Mouse (Mus musculus): ENCODE measurements around the gene Astn2.
A peak's percentile ranks its signal among the peaks of the same experiment; 100 is the strongest.

Astn2 gene

DNA sequence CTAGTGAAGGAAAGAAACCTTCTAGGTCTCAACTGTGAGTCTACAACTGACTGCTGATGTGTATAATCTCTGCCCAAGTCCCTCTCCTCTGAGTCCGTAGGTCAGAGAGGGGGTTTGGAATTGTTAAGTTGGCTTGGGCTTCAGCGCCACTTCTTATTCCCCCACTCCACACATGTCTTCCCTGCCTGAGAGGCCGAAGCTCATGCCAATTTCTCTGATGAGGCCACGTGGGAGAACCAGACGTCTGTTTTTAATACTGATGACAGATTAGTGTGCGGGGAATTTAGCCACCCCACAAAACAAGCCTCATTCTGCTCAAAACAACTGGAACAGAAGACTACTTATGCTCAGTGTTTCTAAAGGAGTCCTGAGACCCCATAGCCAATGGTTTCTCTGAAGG, 872.8 kb downstream of the Astn2 start:
- DNase-seq (ENCODE audit: low spot score): no peak

DNA sequence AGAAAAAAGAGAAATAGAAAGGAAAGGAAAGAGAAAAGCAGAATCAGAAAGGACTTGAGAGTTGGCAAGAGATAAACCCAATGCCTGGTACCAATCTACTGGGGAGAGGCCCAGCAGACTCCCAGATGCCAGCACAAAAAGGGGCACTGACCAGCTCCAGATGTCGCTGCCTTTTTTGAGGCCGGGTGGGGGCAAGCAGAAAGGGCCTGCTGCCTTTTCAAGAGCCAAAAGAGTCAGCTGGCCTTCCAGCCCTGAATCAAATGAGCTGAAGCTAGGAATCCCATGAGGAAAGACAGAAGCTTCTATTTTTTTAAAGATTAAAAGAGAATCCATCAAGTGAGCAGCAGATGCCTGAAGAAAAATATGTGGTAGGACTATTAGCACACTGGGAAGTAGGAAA, 873.5 kb downstream of the Astn2 start:
- DNase-seq (ENCODE audit: low spot score): no peak

DNA sequence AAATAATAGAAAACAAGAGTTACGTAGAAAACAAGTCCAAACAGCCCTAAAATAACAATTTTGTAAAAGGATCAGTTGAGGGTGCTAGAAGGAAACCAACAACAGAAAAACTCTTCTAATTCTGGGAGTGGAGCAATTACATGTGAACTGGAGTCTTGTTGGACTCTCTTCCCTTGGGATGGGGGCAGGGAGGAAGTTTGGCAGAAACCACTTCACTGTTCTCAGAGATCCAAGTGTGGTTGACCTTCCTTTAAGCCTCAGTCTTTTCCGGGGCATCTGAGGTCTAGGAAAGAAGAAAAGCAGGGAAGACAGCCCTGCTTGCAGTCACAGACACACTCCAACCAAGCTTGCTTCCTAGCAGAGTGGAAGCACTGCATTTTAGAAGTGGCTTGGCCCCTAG, 896.3 kb downstream of the Astn2 start:
- peak; percentile 6 for DNase-seq (ENCODE audit: low spot score)

DNA sequence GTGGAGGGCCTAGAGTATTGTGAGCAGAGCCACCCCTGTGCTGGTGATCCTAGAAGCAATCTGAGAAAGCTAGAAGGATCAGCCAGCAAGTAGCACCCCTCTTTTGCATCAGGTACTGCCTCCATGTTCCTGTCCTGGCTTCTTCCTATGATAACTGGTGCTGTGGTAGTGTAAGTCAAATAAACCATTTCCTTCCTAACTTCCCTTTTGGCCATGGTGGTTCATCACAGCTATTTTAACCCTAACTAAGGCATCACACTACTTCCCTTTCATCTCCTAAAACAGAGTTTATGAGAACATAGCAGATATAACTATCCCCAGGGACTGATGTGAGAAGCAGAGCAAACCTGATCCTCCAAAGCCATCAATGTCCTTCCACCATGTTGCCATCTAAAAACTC, 897.5 kb downstream of the Astn2 start:
- no peak for DNase-seq (ENCODE audit: low spot score)

DNA sequence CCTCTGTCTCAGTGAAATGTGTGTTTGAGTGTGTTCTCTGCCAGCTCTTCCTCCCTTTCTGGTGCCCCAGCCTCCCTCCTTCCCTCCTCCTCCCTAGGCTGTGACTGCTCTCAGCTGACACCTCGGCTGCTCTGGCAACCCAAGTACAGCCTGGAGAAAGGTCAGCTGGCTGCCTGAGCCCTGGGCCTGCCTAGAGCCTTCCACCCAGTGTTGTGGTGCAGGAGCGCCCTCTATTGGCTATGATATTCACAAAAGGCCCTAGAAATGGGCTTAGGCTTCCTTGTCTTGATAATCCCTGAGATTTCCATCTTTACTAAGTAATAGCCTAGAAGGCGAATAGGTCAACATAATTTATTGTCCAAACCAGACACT, 908.0 kb downstream of the Astn2 start:
- DNase-seq (ENCODE audit: low spot score): peak; percentile 78

DNA sequence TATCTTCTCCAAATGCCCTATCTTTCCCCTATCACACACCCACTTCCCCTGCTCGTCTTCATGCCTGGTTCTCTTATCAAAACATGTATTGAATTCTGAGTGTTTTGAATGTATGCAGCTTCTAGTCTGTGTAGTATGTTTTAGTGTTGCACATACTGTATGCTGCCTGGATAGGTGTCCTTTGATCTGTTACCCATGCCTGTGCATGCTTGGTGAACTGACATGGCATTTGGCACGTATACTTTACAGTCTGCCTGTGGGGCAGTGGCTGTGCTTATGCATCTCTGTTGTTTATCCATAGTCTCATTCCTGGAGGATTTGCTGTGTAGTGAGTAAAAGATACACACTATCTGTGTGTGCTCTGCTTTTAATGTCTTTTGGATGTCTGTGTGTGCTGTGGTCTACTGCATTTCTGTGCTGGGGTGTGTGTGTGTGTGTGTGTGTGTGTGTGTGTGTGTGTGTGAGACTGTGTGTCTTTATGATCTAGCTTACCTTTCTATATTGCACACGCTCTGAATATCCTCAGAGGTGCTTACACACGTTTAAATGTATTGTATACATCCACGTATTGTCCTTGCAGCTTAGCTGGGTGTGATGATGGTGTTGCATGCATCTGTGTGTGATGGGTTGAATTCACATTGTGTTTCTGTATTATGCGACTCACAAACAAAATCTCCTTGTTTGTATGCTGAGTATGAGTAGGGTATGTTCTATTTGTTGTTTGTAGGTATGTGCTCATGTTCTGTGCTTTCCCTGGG, 908.5 kb downstream of the Astn2 start:
- DNase-seq (ENCODE audit: low spot score): no peak

DNA sequence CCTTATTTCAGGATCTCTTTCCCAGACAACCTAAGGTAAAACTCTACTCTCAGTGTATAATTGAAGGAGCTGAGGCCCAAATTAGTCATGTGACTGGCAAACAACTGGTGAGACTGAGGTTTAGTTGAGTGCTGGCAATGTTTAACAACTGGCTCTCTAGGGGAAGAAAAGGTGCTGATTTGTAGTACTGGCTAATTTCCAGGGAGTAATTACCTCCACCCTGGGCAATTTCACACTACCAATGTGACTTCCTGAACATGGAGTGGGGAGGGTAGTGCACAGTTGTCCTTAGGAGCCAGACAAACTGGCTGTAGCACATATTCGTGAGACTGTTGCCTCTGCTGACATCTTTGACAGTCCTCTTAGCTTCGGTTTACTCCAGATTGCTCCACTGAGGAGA, 912.9 kb downstream of the Astn2 start:
- no peak for DNase-seq (ENCODE audit: low spot score)

DNA sequence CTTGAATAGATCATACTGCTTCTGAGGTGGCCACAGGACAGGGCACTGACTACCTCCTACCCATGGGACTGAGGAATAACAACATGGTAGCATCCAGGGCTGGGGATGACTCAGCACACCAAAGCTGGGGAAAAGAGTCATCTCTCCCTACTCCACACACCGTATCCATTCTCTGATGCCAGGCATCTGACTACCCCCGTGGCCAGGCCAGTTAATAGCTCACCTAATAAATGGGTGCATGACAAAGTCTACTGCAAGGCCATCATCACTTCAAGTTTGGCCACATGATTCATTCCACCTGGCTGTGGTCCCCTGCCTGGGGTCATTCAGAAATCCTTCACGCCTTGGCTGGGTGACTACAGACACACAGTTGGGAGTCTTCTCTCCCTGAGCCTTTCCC, 914.7 kb downstream of the Astn2 start:
- no peak for DNase-seq (ENCODE audit: low spot score)

DNA sequence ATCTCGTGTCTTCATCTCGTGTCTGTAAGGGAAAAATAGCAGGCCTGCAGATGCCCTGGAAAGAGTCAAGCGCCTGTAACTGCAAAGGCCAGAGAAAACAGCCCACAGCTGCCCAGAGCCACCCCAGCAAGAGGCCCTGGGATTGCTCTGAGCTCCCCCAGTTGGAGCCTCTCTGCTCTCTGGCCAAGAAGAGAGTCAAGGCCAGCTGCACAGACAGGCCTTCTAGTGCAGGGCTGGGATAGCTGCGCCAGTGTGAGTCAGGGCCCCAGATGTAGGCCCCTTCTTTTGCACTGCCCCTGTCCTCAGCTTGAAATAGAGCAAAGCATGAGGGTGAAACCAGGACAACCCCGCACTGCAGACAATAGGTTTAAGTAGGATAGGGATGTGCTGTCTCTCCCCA, 922.8 kb downstream of the Astn2 start:
- peak; percentile 19 for DNase-seq (ENCODE audit: low spot score)

DNA sequence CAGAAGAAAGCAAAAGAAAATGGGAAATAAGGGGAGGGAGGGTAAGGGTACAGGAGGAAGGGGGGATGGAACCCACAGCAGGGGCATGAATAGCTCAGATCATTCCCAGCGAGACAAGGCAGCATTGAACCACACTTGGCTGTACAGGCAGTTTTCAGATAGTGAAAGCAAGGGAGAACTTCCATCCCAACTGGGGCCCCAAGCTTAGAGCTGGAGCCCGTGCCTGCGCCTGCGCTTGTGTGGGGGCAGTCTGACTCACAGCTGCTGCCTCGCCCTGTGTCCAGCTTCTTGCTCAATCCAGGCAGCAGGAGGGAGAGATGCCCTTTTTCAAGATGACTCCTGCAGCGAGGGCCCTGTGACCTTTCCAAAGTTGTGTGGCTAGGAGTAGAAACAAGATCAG, 927.3 kb downstream of the Astn2 start:
- DNase-seq (ENCODE audit: low spot score): peak; percentile 38

DNA sequence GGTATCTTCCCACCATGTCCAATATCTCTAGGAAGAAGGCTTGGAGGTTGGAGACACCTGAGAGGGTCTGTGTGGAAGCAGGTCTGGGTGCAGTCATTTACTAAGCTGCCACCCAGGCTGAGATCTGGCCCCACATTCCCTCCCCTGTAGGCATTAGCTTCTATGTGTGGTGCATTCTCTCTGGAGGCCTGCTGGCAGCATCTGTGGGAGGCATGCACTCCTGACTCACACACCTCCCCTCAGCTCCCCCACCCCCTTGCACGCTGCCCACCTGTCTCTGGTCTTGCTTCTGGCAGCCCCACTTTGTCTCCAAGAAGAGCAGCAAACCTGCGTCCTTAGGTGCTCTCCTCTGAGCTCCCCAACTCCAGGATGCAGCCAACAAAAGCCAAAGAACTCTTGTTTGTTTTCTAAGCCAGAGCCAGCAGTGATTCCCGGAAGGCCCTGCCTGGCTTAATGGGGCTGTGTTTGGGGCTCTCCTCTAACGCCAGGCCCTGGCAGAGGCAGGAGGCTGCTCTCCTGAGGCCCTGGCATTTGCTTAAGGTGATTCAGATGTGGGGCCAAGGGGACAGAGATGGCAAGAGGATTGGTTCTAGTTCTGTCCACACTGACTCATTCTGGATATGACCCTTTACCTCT, 928.4 kb downstream of the Astn2 start:
- no peak for DNase-seq (ENCODE audit: low spot score)

DNA sequence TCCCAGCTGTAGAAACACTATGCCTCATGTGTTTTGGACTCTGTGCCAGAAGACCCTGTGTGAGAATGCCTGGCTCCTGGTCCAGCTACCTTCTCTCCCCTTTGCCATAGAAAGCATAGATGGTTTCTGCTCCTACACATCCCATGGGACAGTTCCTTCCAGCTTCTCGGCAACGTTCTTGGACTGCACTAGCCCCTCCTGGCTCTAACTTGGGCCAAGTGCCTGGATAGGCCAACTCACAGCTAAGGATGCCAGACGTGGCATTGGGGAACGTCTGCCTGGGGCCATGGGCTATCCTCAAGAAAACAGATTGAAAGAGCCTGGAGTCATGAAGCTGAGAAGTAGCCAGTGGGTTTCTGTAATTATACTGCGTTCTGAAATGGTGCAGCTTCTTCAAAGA, 931.3 kb downstream of the Astn2 start:
- no peak for DNase-seq (ENCODE audit: low spot score)

DNA sequence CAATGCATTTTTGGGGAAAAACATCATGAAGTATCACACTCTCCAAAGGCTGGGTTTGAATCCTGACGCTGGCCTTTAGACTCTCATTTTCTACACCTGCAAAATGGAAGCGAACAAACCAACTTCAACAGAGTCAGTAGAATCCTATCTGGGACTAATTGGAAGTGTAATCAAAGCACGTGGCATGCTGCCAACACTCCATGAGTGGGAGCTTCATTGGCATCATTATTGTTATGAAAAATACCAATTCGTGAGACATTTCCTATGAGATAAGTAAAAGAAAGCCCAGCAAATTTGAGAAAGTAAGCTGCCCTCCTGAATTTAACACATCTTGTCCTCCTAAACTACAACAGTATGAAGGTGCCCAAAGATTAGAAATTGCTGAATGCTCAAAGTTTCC, 955.2 kb downstream of the Astn2 start:
- DNase-seq (ENCODE audit: low spot score): no peak

DNA sequence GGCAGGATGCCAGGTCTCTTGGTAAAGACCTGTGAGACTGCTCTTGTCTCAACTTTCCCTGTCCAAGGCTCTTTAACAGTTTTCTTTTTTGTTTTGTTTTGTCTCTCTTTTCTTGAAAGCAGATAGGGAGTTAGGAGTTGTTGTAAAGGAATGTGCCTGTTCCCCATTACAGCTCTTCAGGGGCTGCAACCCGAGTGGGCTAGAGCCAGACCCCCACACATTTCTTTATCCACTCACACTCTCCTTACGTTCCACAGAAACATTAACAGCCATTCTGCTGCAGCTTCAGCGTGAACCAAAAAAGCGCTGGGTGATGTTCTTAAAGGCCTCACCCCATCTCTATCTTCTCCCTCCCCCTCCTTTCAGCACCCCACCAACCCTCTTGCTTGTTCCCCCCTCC, 962.7 kb downstream of the Astn2 start:
- peak; percentile 6 for DNase-seq (ENCODE audit: low spot score)

DNA sequence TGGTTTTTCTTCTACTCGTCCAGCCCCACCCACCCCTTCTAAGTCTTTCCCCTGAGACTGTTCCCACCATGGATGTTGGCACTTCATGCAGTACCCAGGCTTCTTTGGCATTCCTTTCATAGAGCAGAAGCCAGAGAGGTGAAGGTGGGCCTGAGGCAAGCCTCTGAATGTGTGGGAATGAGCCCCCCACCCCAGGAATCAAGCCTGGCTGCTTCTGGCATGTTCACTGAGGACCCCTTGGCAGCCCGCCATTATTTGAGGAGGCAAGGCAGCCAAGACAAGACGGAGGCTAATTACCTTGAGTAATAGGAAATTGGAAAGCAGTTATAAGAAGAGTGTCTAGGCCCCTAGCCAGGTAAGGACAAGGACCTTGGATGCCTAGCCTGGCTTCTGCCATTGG, 973.6 kb downstream of the Astn2 start:
- DNase-seq (ENCODE audit: low spot score): no peak

DNA sequence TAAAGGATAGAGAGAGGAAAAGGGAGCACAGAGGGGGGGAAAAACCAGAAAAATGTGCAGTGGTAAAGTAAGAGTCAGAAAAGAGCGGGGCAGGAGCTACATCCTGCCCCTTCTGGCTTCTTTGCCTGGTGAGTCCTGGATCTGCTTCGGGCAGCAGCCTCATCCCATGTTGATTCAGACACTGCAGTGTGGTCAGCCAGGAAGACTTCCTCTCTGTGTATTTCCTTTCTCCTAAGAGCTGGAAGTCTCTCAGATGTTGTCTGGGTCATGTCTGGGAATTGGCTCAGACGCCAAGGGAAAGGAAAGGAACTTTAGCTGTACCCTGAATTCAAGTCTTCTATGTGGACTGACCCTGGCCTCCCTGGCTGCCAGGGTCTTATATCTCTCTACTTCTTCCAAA, 976.9 kb downstream of the Astn2 start:
- DNase-seq (ENCODE audit: low spot score): no peak

DNA sequence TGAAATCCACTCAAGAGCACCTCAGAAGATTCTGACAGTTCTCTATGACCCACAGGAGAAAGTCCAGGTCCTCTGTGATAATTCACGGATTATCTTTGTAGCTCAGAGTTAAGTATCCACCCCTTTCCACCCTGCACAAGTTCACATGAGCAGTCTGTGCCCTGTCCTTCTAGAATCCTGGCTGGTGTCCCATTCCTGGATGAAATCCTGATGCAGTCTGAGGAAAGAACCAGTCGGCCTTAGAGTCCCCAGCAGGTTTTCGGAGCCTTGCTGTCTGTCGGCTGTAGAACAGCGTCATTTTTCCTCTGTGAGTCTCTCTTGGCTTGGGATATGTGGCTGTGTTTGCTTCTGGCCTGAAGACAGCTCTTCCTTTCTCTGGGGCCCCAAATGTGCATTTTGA, 978.0 kb downstream of the Astn2 start:
- DNase-seq (ENCODE audit: low spot score): peak; percentile 24

DNA sequence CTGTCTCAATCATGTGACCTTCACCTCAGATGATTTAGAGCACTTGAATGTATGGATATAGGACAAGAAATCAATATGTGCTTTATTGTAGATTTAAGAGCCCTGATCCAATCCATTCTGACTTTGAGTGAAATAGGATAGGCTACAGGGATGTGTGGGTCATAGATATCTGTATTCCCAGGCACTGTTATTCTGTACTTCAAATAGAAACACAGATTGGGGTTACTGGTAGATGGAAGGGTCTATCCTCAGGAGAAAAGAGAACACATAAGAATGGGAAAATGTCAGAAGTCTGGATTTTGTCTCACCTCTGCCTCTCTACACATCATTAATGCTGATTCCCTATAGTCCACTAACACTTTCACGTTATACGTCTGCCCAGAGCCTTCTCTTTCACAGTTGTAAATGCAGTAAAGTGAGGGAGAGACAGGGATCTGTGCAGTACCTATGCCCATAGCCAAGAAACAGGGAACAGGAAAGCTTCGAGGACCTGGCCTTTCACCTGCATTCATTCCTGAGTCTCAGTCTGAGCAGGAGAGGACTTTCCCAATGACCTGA, 981.3 kb downstream of the Astn2 start:
- DNase-seq (ENCODE audit: low spot score): no peak

DNA sequence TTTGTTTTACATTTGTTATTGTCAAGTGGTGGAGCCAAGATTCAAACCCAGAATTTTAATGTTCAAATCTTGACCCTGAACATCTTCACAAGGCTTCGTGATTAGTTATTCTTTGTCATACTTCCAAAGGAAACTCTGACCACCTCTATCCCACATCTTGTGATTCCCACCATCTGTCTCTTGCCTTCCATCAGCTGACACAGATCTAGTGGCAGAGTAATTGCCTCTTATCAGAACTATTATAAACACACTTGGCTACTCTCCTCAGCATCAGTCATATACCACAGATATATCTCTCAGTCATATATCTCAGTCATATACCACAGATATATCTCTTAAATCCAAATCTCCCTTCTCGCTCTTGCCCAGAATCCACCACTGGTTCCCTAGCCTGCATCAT, 983.1 kb downstream of the Astn2 start:
- no peak for DNase-seq (ENCODE audit: low spot score)

DNA sequence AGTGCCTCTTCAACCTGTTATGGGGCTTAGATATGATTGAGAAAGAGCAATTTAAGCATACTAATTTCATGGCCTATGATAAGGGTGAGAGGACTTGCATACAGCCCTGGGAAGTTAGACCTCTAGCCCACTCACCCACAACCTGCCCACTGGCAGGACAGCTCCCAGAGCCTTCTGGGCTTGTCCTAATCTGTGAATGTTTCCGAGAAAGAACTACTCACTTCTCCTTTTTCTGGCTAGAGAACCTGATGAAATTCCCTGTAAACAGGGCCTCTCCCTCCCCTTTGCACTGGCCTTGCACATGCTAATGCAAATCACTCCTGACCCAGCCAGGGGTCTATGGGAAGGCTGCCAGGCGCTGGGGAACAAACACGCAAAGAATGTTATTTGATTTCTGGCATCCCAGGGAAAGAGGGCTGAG, 983.9 kb downstream of the Astn2 start:
- peak; percentile 12 for DNase-seq (ENCODE audit: low spot score)

DNA sequence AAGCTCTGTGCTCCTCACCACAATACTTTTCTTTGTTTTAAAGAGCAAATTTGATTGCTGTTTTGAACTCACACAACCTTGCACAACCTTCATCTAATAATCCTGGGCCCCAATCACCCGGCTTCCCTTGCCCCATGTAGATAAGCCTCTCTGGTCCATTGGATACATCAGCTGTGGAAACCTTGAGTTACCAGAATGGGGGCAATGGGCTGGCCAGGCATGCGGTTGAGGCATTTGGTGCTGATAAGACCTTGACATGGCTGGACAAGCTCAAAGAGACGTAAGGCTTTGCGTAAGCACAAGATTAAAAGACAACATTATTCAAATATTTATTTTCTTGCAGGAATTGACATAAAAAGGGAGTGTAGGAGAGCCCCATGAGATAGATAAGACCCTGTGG, 988.9 kb downstream of the Astn2 start:
- DNase-seq (ENCODE audit: low spot score): peak; percentile 19

DNA sequence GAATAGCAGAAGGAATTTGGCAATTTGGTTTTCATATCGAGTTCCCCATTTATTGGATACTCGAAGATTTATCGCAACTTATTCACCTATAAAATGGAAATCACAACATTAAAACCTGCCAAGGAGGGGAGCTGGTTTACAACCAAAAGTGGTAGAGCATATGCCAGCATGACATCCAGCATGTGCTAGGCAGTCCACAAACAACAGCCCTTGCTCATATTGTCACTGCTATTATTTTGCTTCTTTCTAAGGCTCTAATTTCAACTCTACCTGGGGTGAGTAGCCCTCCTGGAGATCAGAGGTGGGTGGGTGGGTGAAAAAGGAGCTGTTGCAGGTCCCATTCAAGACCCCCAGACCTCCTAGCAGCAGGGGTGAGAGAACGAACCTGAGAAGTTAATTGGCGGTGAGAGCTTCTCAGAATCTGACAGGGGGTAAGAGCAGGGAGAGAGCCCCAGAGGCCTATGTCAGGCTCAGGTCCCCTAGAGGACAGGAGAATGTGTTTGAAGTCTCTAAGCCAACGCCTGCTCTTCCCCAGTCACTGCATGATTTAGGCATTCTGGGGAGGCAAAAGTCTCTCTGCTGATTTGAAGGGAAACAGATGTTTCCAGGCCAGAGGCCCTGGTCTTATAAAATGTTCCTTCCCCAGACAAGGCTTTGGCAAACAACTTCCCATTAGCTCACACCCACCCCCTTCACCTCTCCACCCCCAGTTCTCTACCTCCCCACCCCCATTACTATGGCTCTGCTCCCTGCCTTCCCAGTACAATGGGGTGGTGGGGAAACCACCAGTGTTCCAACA, 1001.4 kb downstream of the Astn2 start:
- no peak for DNase-seq (ENCODE audit: low spot score)

DNA sequence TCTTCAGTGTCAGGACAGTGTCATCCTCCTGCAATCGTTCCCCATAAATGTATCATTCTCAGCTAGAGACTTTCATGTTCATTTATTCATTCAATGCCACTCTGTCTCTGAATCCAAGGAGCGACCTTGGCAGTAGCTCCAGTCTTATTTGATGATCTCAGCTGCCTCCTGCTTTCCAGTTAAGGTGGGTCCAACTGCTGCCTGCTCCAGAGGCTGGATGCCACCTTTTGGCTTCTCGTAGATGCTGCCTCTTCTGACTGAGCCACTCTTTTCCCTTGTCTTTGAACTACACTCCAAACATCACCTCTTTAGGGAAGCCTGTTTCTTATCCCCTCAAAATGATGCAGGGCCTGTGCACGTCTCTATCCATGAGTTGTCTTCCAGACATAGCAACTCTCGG, 1002.1 kb downstream of the Astn2 start:
- no peak for DNase-seq (ENCODE audit: low spot score)
